Mouse (Mus musculus) heart, postnatal 4 days (tissue): ENCODE results near the gene Myo1d. TPM values are rescaled to one million over a fixed set of nuclear protein-coding genes. Genes with fewer than 3 reads are reported as not detected.

ENCODE experiments used
- DNase-seq: peaks from one replicate; pipeline ENCODE4 v3.0.0; 2021
- total RNA-seq, 2 experiments: library from RNA; stranded (reverse); gene quantifications; 2 replicates each; pipeline ENCODE4 v1.2.3; 2021

The Myo1d gene
- total RNA-seq, 2 experiments from 2014 or later, result 17.4 to 18.5 TPM

DNA sequence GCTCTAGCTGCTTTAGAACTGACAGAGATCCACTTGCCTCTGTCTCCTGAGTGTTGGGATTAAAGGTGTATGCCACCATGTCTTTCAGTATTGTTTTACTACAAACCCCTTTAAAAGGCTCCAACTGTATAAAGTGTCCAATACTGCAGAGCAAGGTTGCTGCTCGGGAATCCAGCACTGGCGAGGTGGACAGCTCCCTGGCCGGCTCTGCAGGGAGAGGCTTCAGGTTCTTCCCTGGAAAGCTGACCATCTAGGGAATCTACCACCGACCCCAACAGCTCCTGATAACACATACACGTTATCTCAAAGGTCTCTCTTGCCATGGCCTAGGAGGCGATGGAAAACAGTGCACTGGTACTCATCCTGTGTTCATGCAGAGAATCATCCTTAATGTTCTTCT lies 166.3 kb downstream of the Myo1d start:
- peak; percentile 64 for DNase-seq

DNA sequence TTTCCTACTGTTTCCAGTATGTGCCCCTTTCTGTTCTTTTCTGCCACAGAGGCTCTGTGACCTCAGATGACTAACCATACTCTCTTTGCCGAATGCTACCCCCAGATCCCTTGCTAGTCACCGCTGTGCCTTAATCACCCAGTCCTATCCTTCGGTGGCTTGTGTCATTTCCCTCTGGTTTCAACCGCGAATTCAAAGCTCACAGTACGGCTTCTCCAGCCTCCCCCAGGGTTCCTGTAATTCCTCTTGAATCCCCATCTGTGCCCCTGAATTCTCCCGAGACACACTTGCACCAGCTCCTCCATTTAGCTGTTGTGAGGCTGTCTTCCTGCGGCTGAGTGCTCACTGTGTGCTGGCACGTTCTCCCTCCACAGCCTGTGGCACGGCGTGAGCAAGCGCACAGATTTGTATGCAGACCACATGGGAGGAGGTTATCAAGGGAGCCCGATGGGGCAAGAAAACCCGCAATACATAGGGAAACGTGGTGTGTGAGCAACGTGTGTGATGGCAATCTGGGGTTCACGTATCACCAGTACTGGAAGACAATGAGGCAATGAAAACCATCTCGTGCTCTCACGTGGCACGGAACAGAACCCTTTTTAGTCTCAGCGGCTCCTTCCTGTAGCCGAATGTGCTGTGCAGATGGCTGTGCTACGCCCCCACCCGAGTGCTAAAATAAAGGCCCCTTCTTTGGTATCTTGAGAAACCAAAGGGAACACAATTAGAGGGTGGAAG lies 177.0 kb downstream of the Myo1d start:
- DNase-seq, result no peak

DNA sequence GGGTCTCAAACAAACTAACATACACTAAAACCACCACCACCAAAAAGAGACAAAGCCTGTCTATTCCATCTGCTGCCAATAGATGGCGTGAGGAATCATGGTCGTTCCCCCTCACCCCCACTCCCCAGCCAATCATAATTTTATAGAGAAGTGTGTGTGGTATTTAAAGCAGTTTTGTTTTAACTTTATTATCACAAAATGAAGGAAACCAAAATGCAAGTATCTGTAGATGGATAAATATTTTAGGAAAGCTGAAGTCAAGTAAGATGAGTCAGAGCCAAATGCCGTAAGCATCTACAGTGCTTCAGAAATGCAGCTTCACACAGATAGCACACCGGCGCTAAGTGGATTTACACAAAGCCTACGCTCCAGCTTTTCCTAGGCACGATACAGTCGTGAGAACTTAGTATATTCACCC lies 177.8 kb downstream of the Myo1d start:
- DNase-seq, result peak; percentile 21

DNA sequence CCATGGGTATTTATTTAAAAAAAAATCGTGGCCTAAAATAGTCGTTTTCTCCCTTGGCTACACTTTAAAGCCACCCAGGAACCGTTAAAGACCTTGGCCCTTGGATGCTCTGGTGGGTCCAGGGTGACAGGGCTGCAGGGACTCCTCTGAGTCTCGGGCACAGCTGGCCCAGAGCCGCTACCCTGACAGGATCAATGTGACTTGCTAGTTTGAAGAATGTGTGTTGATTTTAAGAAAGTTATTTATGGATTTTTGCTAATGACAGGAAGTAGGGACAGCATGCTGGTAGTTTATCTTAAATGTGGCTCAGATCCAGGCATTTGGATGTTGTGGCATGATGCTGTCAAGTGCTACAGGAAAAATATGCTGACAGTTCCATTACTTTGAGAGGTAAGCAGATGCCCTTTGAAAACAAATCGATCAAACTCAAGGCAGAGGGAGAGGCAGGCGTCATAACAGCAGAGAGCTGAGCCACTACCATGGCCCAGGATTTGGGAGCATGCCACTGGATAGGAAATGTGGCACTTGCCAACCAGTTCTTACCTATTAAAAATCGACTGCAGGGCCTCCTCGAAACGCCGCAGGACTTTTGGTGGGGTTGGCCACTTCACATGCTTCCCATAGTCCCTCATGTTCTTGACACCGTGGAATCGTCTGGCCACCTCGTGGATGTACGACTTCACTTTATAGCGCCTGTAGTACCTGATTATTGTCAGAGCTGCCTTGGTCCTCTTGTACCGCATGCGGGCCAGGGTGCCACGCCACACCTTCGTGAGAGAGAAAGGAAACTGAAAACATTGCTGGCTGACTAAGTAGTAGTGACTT lies 178.6 kb downstream of the Myo1d start:
- DNase-seq, result no peak

DNA sequence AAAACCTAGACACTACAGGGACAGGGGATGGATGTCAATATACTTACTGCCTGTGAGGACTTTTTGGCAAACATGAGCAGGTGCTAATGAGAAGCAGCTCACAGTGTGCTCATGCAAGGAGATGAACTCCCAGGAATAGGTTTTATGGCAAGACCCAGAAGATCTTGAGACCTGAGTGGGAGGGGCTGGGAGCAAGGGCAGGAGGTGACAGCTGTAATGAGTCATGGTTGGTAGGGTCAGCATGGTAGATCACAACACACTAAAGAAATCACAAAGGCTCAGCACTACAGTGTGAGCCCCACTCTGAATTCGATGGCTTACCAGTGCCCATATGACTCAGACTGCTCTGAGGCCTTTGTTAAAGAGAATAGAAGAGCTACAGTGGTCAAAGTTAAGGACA lies 184.3 kb downstream of the Myo1d start:
- DNase-seq, result no peak

DNA sequence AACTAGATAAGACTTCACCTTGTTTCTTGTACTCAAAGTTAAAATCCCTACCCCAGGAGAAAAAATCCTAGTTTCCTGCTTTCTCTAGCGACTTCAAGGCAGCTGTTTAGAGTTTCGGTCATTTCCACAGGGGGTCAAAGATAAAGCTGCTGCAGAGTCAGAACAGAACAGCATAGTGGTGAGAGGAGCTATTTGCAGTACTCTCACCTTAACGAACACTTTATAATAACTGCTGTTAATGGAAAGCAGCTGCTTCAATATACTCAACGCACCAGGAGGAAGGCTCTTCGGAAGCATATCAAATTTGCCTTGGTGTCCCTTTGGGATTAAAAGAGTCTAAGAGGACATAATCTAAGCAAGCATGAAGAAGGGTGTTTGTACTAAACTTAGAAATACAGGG lies 190.4 kb downstream of the Myo1d start:
- no peak for DNase-seq

DNA sequence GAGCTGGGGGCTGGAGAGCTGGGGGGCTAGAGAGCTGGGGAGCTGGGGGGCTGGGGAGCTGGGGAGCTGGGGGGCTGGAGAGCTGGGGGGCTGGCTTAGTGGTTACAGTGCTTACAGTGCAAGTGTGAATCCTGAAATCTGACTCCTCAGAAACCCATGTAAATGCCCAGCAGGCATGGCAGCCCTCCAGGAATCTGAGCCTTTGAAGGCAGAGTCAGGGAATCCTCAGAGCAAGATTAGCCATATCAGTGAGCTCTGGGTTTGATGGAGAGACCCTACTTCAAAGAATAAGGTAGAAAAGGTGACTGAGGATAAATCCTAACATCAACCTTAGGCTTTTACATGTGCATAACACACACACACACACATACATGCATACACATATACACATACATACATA lies 194.1 kb downstream of the Myo1d start:
- DNase-seq, result no peak

DNA sequence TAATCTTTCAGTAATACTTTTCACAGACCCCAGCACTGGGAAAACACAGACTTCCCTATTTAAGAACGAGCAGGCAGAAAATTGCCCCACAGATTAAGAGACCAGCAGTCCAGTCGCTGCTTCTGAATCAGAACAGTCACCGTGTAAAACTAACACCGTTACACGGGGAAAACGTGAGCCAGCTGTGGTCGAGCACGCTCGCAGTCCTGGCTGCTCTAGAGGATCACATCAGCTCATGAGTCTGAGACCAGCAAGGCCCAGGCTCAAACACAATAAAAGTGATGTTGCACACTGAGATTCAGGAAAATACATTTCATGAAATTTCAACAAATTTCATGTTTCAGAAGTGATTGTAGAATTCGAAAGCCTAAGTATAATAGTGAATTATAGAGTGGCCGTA lies 194.6 kb downstream of the Myo1d start:
- no peak for DNase-seq

DNA sequence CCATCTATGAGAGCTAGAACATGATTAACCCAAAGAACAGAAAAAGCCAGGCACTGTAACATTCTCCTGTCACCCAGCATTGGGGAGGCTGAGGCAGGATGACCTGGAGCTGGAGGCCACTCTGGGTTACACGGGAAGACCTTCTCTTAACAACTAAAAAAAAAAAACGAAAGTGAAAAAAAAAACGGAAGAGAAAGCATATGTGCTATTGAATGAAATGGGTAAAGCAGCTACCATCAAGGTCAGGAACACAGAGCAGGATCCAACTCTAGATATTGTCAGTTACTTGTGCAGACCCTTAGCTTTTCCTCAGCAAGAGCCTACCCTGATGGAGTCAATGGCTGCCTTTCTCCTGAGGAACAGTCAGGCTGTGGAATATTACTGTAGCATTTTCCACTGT lies 199.3 kb downstream of the Myo1d start:
- no peak for DNase-seq

DNA sequence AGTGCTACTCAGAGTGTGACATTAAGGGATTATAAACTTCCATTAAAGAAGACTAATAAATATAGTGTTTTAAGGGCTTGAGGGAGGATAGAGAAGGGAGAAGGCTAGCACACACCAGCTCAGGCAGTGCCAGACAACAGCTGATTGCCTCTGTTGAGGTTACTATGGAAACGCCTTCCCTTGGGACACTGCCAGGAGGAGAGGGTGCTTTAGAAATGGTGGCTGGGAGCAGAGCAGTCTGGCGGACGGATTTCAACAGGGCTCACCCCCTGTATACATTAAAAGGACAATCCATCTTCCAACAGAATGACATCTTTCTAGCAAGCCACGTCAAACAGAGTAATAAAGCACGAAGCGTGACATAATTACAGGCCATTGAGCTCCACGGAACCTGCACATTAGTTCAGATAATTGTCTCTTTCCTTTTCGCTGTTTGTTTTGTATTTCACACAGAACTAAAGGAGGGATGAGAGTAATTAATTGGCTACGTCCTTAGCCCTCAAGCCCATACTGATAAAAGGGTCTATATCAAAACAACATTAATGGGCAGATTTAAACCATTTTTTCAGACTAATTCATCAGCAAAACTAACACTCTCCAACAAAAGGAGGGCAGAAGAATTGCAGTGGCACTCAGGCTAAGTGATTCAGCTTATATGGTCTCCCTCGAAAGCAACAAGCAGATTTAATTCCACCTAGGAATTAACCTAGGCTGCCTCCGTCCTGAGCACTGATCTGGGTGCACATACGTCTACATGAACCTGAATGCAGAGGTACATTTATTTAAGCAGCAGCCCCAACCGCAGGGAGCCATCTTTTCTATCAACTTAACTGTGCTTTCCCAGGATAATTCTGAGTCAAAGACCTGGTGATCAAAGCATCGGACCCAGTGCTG lies 201.8 kb downstream of the Myo1d start:
- peak; percentile 73 for DNase-seq

DNA sequence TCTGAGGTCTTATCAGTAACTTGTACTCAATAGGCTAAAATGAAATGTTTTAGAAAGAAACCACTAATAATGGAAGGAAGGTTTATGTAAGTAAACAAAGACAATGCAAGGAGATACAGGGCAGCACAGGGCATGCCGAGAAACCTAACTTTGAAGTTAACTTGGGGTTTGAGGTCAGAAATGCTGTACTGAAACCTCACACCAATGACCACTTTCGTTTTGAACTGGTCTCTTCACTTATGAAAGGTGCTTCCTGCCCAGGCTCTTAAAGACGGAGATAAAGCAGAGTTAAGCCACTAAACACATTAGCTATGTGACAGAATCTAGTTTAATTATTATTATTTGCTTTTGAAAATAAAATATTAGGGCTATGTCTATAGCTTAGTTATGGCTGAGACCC lies 204.0 kb downstream of the Myo1d start:
- DNase-seq, result no peak

DNA sequence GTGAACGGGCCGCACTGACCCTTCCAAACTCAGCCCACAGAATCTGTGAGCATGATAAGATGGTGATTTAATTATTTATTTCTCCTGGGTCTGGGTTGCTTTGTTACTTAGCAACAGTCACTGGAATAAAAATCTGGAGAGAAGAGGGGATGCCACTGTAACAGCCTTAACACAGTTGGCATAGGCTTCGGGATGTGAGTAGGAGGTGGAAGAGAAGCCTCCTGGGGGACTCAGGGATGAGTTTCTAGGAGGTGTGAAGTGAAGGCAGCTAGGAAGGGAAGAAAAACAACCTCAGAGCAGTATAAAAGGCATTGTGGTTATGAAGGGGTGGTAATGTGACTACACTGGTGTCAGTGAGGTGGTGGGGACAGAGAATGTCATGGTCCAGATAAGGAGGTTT lies 213.5 kb downstream of the Myo1d start:
- no peak for DNase-seq

DNA sequence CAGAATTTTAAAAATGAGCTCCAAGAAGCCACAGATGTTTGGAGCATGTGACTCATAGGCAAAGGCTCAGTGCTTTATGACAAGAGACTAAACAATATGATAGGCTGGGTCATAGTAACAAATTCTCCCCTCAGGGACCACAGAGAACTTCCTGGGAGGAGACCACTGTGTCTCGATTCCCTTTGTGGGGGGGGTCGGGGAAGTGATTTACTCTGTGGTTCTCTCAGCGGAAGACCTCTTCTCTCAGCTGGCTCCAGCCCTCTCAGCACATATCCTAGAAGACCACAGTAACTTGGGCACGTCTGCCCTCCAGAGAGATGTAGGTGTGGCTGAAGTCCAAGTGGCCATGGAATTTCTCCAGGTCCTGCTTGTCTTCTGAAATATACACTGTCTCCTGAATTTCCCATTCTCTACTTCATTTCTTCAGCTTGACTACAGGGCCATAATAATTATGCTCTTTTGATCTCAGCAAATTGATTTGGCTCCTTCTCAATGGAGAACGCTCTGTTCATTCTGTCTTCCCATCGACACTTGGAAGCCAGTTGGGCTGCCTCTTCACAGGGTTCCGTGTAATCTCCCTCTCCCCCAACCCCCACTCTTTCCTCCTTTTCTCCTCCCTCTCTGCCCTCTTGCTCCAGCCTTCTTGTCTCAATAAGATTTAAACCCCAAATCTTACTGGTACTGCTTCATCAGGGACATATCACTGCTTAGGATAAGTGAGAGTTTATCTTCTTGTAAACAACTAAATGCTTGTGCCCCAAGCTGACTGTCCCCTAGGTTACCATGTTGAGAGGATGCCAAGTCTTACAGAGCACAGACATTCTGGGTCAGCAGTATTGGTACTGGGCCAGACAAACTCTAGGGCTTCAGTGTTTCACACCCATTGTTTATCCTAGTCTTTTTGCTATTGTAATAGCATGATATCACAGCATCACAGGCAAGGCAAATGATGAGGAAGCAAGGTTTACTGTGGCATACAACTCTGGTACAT lies 214.6 kb downstream of the Myo1d start:
- DNase-seq, result peak; percentile 21

DNA sequence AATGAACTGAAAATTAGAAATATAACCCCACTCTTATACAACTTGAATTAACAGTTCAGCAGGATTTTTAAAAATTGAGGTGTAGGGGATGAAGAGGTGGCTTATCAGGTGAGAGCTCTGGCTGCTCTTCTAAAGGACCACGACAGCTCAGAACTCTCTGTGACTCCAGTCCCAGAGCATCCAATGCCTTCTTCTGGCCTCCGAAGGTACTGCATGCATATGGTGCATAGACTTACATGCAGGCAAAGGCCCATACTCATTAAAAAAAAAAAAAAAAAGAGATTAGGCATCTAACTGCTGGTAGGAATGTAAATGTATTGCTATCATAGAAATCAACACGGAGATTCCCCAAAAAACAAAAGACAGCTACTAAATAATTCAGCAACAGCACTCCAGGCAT lies 217.3 kb downstream of the Myo1d start:
- DNase-seq, result peak; percentile 24

DNA sequence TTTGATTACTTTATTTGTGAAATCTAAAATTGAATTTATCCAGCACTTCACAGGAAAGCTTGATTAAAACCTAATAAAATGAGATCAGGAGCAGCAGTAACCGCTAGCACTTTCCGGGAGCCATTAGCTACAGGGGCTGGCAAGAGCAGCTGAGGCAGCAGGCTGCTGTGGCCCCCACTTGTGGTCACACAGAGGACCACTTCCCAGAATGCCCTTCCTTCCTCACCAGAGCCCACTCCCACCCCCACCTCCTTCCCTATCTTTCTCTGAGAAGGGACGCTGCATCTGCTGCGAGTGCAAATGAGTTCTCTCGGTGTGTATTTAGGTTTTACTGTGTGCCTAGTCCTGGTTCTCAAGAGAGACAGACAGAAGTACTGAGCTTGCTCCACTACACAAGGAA lies 219.1 kb downstream of the Myo1d start:
- no peak for DNase-seq

DNA sequence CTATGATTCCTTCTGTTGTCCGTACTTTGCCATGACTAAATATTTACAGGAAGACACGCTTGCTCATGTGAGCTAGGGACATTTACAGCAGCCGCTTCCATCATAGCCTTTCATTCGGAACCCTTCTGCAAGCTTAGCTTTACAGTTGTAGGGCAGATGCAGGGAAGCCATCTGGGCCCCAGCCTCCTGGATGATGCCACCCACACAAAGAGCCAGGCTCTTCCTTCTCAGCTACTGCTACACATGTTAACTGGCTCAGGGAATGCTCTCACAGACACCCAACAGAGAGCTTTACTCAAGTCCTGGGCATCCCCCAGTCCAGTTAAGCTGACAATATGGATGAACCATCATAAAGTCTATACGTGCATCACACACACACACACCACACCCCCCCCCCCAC lies 224.4 kb downstream of the Myo1d start:
- no peak for DNase-seq

DNA sequence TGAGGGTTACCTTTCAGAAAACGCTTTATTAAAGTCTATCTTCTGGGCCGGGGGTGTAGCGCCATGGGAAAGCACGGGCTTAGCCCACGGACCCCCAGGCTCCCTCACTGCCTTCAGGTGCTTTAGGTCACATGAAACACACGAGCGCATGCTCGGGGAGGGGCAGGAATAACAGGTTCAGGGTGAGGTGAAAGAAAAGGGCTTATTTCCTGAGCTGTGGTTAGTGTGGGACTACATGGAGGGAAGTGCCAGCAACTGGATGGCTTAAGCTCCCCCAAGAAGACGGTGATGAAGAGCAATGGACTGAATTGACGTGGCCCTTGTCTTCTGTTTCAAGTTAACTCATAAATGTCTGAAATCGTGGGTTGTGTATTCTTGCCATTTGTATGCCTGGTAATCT lies 226.8 kb downstream of the Myo1d start:
- DNase-seq, result no peak

DNA sequence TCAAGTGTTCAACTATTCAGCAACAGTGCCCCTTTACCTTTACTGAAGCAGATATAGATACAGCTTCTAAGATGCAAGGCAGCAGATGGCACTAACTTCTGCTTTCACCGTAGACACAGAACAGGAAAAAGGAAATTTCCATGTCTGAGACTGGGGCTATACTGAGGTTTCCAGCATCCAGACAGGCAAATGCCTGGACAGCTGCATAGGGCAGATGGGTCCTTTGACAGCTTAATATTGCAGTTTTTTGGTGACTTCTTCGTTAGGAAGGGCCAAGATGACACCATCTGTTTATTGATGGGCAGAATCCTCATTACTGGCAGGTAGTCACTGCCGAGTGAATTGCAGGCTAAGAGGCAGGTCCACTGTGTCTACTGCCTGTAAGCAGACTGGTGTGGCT lies 228.2 kb downstream of the Myo1d start:
- DNase-seq, result no peak

DNA sequence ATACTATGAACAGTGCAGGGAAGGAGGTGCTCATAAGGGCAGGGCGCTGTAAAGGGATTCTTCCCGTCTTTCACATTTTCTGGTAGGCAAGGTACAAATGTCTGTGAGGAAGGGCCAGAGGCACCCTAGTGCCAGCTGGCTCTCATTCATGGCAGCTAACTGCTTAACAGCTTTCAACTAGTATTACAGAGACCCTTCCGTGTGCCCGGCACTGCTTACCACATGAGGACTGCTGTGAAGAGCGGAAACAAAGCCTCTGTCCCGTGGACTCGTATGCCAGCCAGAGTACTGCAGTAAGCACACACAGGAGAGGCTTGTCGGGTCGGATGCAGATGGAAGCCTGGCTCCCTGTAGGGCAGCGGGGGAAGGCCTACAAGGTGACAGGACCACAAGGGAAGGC lies 229.6 kb downstream of the Myo1d start:
- DNase-seq, result no peak

DNA sequence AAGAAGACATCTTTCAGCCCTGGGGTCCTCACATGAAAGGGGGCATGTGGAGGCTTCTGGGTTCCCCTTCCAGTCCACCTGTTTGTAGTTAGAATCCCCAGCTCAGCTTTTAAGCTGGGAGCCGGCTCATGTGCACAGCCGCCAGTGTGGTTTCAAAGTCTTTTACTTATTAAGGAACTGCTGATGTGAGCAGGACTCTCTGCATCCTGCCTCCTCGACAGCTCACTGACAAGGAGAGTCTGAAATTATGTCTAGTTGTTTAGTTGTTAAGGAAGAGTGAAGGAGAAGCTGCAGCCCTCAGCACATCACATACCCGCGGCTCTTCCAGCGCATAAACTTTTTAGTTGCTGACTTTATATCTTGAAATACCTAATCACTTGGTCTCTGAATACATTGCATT lies 230.0 kb downstream of the Myo1d start:
- no peak for DNase-seq

DNA sequence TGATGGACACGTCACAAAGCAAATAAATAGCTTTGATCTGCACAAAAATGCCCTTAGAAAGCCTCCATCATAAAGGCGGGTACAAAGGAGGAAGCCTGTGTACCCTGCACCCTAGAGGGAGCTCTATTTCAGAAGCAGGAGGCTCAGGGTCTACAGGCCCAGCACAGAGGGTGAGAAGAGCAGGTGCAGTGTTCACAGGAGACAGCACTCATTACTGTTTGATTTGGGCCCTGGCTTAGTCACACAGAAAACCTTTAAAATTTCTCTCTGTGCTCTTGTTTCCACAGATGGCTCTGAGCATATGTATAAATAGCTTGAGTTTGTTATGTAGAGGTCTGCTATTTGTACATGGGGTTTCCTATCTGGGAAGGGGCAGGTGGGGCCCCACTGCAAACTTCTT lies 233.6 kb downstream of the Myo1d start:
- DNase-seq, result no peak

DNA sequence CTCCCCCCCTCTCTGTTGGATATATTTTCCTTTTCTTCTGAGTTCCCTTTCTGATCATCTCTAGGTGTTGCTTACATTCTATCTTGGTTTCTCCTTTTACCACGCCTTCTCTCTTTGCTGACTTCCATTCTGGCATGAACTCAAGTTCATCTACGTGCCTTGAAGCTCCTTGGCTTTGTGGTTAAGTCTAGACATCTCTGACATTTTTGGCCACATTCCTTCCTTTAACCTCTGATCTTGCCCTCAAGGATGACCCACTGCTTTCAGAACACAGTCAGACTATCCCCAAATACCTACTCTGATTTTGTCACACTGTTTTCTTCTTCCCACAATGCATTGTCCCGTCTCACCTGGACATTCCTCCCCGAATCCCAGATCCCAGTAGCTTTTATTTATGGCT lies 240.8 kb downstream of the Myo1d start:
- no peak for DNase-seq
